Mouse (Mus musculus): ENCODE results near the gene Phyhipl. TPM values are rescaled to one million over a fixed set of nuclear protein-coding genes. Genes with fewer than 3 reads are reported as not detected.

Gene Phyhipl
- polyA plus RNA-seq, 2 experiments: 1.4 to 1.5 TPM

- Histone ChIP-seq H3K27ac (replicated peaks; ENCODE audit: low read depth, low read length) (no peak overlapping the region), H3K36me3 (ENCODE audit: control insufficient read depth, insufficient read depth, low read length) (no peaks in the 10 kb centered on the region), H3K4me1 (ENCODE audit: control insufficient read depth, insufficient read depth, low read length) (no peaks in the 10 kb centered on the region), H3K9me3 (ENCODE audit: control insufficient read depth, low read length) (no peaks in the 10 kb centered on the region), H3K4me2 (replicated peaks; ENCODE audit: low read depth, low read length, severe bottlenecking) (no peak overlapping the region), H3K4me3 (replicated peaks; ENCODE audit: low read length) (no peak overlapping the region), H3K27me3 (ENCODE audit: control insufficient read depth, insufficient read depth, low read length) (no peaks in the 10 kb centered on the region), H3K9ac (ENCODE audit: low read depth, low read length, severe bottlenecking) (no peak overlapping the region)
- DNase-seq (ENCODE audit: low spot score) (no peak), ATAC-seq (ENCODE audit: low FRiP score, low read depth) (no peak)
- WGBS: 72% methylated on average over 1 of the region's 1 CpGs
- TF ChIP-seq POLR2A (IDR thresholded peaks at IDR 0.05; ENCODE audit: borderline replicate concordance, extremely low read depth, insufficient read depth, insufficient read length): no peak
Measured at GRCm38 (mm10) chr10:70635261-70635660, 20.5 kb downstream of the Phyhipl start.

- H3K27ac ChIP-seq (replicated peaks; ENCODE audit: low read depth, low read length): no peak overlapping the region
- 93% methylated on average over 1 of the region's 1 CpGs for WGBS
- TF ChIP-seq POLR2A (IDR thresholded peaks at IDR 0.05; ENCODE audit: borderline replicate concordance, extremely low read depth, insufficient read depth, insufficient read length): no peak
- H3K4me1 ChIP-seq (ENCODE audit: control insufficient read depth, insufficient read depth, low read length): no peaks in the 10 kb centered on the region
- DNase-seq (ENCODE audit: low spot score) (no peak), ATAC-seq (ENCODE audit: low FRiP score, low read depth) (no peak)
- H3K4me3 ChIP-seq (replicated peaks; ENCODE audit: low read length): no peak overlapping the region
- no peak overlapping the region for H3K9ac ChIP-seq (ENCODE audit: low read depth, low read length, severe bottlenecking)
- no peaks in the 10 kb centered on the region for H3K27me3 ChIP-seq (ENCODE audit: control insufficient read depth, insufficient read depth, low read length)
- H3K4me2 ChIP-seq (replicated peaks; ENCODE audit: low read depth, low read length, severe bottlenecking): no peak overlapping the region
- no peaks in the 10 kb centered on the region for H3K9me3 ChIP-seq (ENCODE audit: control insufficient read depth, low read length)
- no peaks in the 10 kb centered on the region for H3K36me3 ChIP-seq (ENCODE audit: control insufficient read depth, insufficient read depth, low read length)
Measured at GRCm38 (mm10) chr10:70631142-70631541, 24.6 kb downstream of the Phyhipl start.

DNA sequence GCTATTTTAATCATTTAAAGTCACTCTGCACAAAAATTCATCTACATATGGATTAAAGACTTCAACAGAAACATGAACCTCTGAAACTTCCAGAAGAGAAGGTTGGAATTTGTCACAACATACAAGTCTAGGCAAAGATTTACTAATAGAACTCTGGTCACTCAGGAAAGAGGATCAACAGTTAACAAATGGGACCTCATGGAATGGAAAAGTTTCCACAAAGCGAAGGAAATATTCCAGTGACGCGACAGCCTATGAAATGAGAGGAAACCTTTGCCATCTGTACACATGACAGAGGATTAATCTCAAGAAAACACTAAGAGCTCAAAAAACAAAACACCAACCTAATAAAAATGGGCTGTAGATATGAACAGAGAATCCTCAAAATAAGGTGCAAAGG, 32.3 kb downstream of the Phyhipl start:
- Histone ChIP-seq H3K4me2 (replicated peaks; ENCODE audit: low read depth, low read length, severe bottlenecking) (no peak overlapping the region), H3K9ac (ENCODE audit: low read depth, low read length, severe bottlenecking) (no peak overlapping the region), H3K27ac (replicated peaks; ENCODE audit: low read depth, low read length) (no peak overlapping the region), H3K9me3 (ENCODE audit: control insufficient read depth, low read length) (no peaks in the 10 kb centered on the region), H3K36me3 (ENCODE audit: control insufficient read depth, insufficient read depth, low read length) (no peaks in the 10 kb centered on the region), H3K27me3 (ENCODE audit: control insufficient read depth, insufficient read depth, low read length) (no peaks in the 10 kb centered on the region), H3K4me1 (ENCODE audit: control insufficient read depth, insufficient read depth, low read length) (no peaks in the 10 kb centered on the region), H3K4me3 (replicated peaks; ENCODE audit: low read length) (no peak overlapping the region)
- 89% methylated on average over 3 of the region's 3 CpGs for WGBS
- no peak for DNase-seq (ENCODE audit: low spot score)
- ATAC-seq (ENCODE audit: low FRiP score, low read depth): no peak
- TF ChIP-seq POLR2A (IDR thresholded peaks at IDR 0.05; ENCODE audit: borderline replicate concordance, extremely low read depth, insufficient read depth, insufficient read length): no peak

DNA sequence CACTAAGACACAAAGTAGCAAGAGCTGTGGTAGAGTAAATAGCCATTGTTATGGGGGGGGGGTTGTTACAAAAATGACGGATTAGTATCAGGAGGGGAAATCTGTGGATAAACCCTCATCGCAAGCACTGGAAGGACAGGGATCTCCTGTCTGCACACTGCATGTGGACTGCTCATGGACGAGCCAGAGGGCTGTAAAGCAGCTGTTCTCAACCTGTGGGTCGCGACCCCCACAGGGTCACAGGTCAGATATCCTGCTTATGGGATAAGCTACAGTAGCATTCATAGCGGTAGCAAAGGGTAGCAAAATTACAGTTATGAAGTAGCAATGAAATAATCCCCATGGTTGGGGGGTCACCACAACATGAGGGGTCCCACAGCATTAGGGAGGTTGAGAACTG, 39.4 kb downstream of the Phyhipl start:
- TF ChIP-seq POLR2A (IDR thresholded peaks at IDR 0.05; ENCODE audit: borderline replicate concordance, extremely low read depth, insufficient read depth, insufficient read length): no peak
- H3K4me1 ChIP-seq (ENCODE audit: control insufficient read depth, insufficient read depth, low read length): no peaks in the 10 kb centered on the region
- no peak overlapping the region for H3K4me3 ChIP-seq (replicated peaks; ENCODE audit: low read length)
- ATAC-seq (ENCODE audit: low FRiP score, low read depth) (no peak), DNase-seq (ENCODE audit: low spot score) (no peak)
- no peaks in the 10 kb centered on the region for H3K9me3 ChIP-seq (ENCODE audit: control insufficient read depth, low read length)
- no peak overlapping the region for H3K9ac ChIP-seq (ENCODE audit: low read depth, low read length, severe bottlenecking)
- H3K4me2 ChIP-seq (replicated peaks; ENCODE audit: low read depth, low read length, severe bottlenecking): no peak overlapping the region
- WGBS: 83% methylated on average over 6 of the region's 6 CpGs
- no peak overlapping the region for H3K27ac ChIP-seq (replicated peaks; ENCODE audit: low read depth, low read length)
- H3K36me3 ChIP-seq (ENCODE audit: control insufficient read depth, insufficient read depth, low read length): no peaks in the 10 kb centered on the region
- no peaks in the 10 kb centered on the region for H3K27me3 ChIP-seq (ENCODE audit: control insufficient read depth, insufficient read depth, low read length)

GRCm38 (mm10) chr10:70611633-70612032, 44.1 kb downstream of the Phyhipl start:
- Histone ChIP-seq H3K4me3 (replicated peaks; ENCODE audit: low read length) (no peak overlapping the region), H3K9ac (ENCODE audit: low read depth, low read length, severe bottlenecking) (no peak overlapping the region), H3K9me3 (ENCODE audit: control insufficient read depth, low read length) (no peaks in the 10 kb centered on the region), H3K27me3 (ENCODE audit: control insufficient read depth, insufficient read depth, low read length) (no peaks in the 10 kb centered on the region), H3K36me3 (ENCODE audit: control insufficient read depth, insufficient read depth, low read length) (no peaks in the 10 kb centered on the region), H3K27ac (replicated peaks; ENCODE audit: low read depth, low read length) (no peak overlapping the region), H3K4me1 (ENCODE audit: control insufficient read depth, insufficient read depth, low read length) (no peaks in the 10 kb centered on the region), H3K4me2 (replicated peaks; ENCODE audit: low read depth, low read length, severe bottlenecking) (no peak overlapping the region)
- WGBS: 86% methylated on average over 1 of the region's 1 CpGs
- DNase-seq (ENCODE audit: low spot score) (no peak), ATAC-seq (ENCODE audit: low FRiP score, low read depth) (no peak)
- no peak for TF ChIP-seq POLR2A (IDR thresholded peaks at IDR 0.05; ENCODE audit: borderline replicate concordance, extremely low read depth, insufficient read depth, insufficient read length)

DNA sequence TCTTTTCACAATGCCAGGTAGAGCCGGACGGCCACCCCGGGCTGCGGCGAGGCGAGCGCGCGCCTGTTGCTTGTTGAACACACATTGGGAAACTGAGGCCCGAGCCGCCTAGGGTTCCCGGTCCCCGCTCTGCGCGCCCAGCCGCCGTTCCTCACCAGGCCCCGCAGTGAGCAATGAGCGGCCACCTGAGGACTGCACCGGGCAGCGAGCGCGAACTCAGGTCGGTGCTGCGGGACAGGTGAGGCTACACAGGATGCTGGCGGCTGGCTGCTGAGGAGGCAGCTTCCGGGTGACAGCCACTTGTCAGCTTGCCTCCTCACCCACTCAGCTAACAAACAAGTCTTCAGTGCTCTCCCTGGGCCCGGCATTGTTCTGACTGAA, 55.9 kb downstream of the Phyhipl start:
- TF ChIP-seq POLR2A (IDR thresholded peaks at IDR 0.05; ENCODE audit: borderline replicate concordance, extremely low read depth, insufficient read depth, insufficient read length): no peak
- H3K27ac ChIP-seq (replicated peaks; ENCODE audit: low read depth, low read length): no peak overlapping the region
- H3K4me1 ChIP-seq (ENCODE audit: control insufficient read depth, insufficient read depth, low read length): peaks cover 6% of the 10 kb centered on the region; the same call in 1 of the 2 replicates
- peak overlapping the region; percentile 34 for H3K9ac ChIP-seq (ENCODE audit: low read depth, low read length, severe bottlenecking)
- H3K4me3 ChIP-seq (replicated peaks; ENCODE audit: low read length): peak overlapping the region; percentile 67
- H3K9me3 ChIP-seq (ENCODE audit: control insufficient read depth, low read length): no peaks in the 10 kb centered on the region
- peaks cover 23% of the 10 kb centered on the region; the same call in 1 of the 2 replicates for H3K27me3 ChIP-seq (ENCODE audit: control insufficient read depth, insufficient read depth, low read length)
- H3K36me3 ChIP-seq (ENCODE audit: control insufficient read depth, insufficient read depth, low read length): no peaks in the 10 kb centered on the region
- 2% methylated on average over 18 of the region's 28 CpGs for WGBS
- H3K4me2 ChIP-seq (replicated peaks; ENCODE audit: low read depth, low read length, severe bottlenecking): peak overlapping the region; percentile 96
- DNase-seq (ENCODE audit: low spot score) (no peak), ATAC-seq (ENCODE audit: low FRiP score, low read depth) (no peak)

Data from limb, embryonic 14.5 days (tissue).